Comparison of ENCODE assay signal across 12 mouse cellular contexts in the genomic region with DNA sequence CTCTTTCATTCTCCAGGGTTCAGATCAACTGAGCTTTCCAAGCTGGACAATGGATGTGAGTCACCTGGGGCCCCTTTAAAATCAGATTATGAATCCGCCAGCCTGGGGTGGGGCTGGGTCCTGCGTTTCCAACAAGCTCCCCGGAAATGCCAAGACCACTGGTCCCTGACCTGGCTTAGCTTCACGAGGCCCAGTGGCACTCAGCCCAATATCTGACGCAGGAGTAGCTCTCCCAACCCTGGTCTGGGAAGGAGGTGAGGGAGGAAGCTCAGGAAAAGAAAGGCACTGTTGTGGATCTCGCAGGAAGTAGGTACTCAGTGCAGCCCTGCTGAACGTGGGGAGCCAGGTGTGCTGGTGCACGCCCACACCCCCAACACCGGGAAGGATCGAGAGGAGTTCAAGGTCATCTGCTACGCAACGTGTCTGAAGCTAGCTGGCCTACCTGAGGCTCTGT. TPM values are rescaled to one million over a fixed set of nuclear protein-coding genes. Genes with fewer than 3 reads are reported as not detected.
DNase-seq lines count a peak whose midpoint lies in the region; ATAC-seq and TF ChIP-seq lines count a peak whose summit lies in the region.
"Had no signal": no experiment of that assay in that cellular context is flagged by ENCODE, and none has a peak within 500 bp of the region (broad histone marks: within the 10 kb centered on the region; RNA-seq: fewer than 3 reads in every experiment).

No protein-coding gene starts in this region.

- H3K4me1 ChIP-seq in midbrain, embryonic 10.5 days: peaks cover 29% of the 10 kb centered on the region
- peaks cover 9% of the 10 kb centered on the region for H3K4me1 ChIP-seq in midbrain, embryonic 11.5 days (ENCODE audit: control insufficient read depth, insufficient read depth, low read length)
- peaks cover 2% of the 10 kb centered on the region; the same call in 1 of the 2 replicates for H3K4me1 ChIP-seq in stomach, embryonic 16.5 days (ENCODE audit: control insufficient read depth, insufficient read depth, low read length)
- H3K4me1 ChIP-seq in forebrain, postnatal 0 days (ENCODE audit: insufficient read depth): 0 out of 2 replicates have a peak, but pooled peaks cover 4% of the 10 kb centered on the region

- H3K9ac ChIP-seq in midbrain, embryonic 11.5 days (ENCODE audit: low read length): no peak overlapping the region
- no peak overlapping the region for H3K9ac ChIP-seq in stomach, embryonic 16.5 days (ENCODE audit: low read length)
- H3K9ac ChIP-seq in forebrain, postnatal 0 days: no peak overlapping the region

- H3K4me2 ChIP-seq in midbrain, embryonic 11.5 days: no peak overlapping the region
- no peak overlapping the region for H3K4me2 ChIP-seq in stomach, embryonic 16.5 days (ENCODE audit: low read depth, low read length)
- no peak overlapping the region for H3K4me2 ChIP-seq in forebrain, postnatal 0 days (ENCODE audit: low read depth)

- H3K27ac ChIP-seq in midbrain, embryonic 10.5 days (replicated peaks): 0 out of 2 replicates have a peak overlapping the region, but pooled peaks have one; percentile 33
- H3K27ac ChIP-seq in midbrain, embryonic 11.5 days (ENCODE audit: low read depth, low read length): no peak overlapping the region
- H3K27ac ChIP-seq in stomach, embryonic 16.5 days (ENCODE audit: low read length): peak overlapping the region; percentile 73
- H3K27ac ChIP-seq in forebrain, postnatal 0 days (ENCODE audit: low read depth, low read length): no peak overlapping the region
- H3K27ac ChIP-seq: embryonic facial prominence, embryonic 10.5 days; limb, embryonic 10.5 days had no signal

- H3K4me3 ChIP-seq in midbrain, embryonic 10.5 days: no peak overlapping the region
- H3K4me3 ChIP-seq in midbrain, embryonic 11.5 days (ENCODE audit: low read depth, low read length): no peak overlapping the region
- no peak overlapping the region for H3K4me3 ChIP-seq in stomach, embryonic 16.5 days (replicated peaks; ENCODE audit: low read length)
- H3K4me3 ChIP-seq in forebrain, postnatal 0 days (ENCODE audit: low read depth, low read length): no peak overlapping the region
- H3K4me3 ChIP-seq: embryonic facial prominence, embryonic 10.5 days; limb, embryonic 10.5 days had no signal

- TF ChIP-seq CTCF in forebrain, postnatal 0 days (IDR thresholded peaks at IDR 0.05; ENCODE audit: low read depth): no peak

- H3K27me3 ChIP-seq in midbrain, embryonic 10.5 days (ENCODE audit: low read depth, poor library complexity, severe bottlenecking): peaks cover 21% of the 10 kb centered on the region
- no peaks in the 10 kb centered on the region for H3K27me3 ChIP-seq in midbrain, embryonic 11.5 days (ENCODE audit: control insufficient read depth, insufficient read depth, low read length)
- no peaks in the 10 kb centered on the region for H3K27me3 ChIP-seq in stomach, embryonic 16.5 days (ENCODE audit: control insufficient read depth, insufficient read depth, low read length)
- no peaks in the 10 kb centered on the region for H3K27me3 ChIP-seq in forebrain, postnatal 0 days (ENCODE audit: insufficient read depth, low read length)

- WGBS in midbrain, embryonic 10.5 days: 74% methylated on average over 12 of the region's 12 CpGs
- 73% methylated on average over 12 of the region's 12 CpGs for WGBS in midbrain, embryonic 11.5 days
- 42% methylated on average over 12 of the region's 12 CpGs for WGBS in stomach, embryonic 16.5 days
- 65% methylated on average over 12 of the region's 12 CpGs for WGBS in forebrain, postnatal 0 days

- no peak for ATAC-seq in midbrain, embryonic 11.5 days (ENCODE audit: low FRiP score)
- peak; percentile 81 for ATAC-seq in stomach, embryonic 16.5 days (ENCODE audit: insufficient read depth, low FRiP score)
- ATAC-seq in forebrain, postnatal 0 days: no peak
- ATAC-seq: forebrain, embryonic 14.5 days had no signal

- peak; percentile 77 to 91 for DNase-seq in adrenal gland, adult (ENCODE audit: inconsistent age in 2 of 2, low spot score in 1 of 2)
- DNase-seq in adrenal gland, adult 18-20 months (ENCODE audit: low spot score in 2 of 2): no peak
- no peak for DNase-seq in midbrain, embryonic 10.5 days (ENCODE audit: low spot score)
- no peak for DNase-seq in midbrain, embryonic 11.5 days (ENCODE audit: low spot score, missing footprints)
- peak; percentile 44 for DNase-seq in kidney, adult 9 months
- no peak for DNase-seq in embryo, embryonic 10 days (ENCODE audit: low spot score)
- DNase-seq in forebrain, postnatal 0 days: no peak

- H3K36me3 ChIP-seq in midbrain, embryonic 10.5 days: no peaks in the 10 kb centered on the region
- no peaks in the 10 kb centered on the region for H3K36me3 ChIP-seq in midbrain, embryonic 11.5 days (ENCODE audit: control insufficient read depth, insufficient read depth, low read length)
- no peaks in the 10 kb centered on the region for H3K36me3 ChIP-seq in stomach, embryonic 16.5 days (ENCODE audit: control insufficient read depth, insufficient read depth, low read length)
- H3K36me3 ChIP-seq in forebrain, postnatal 0 days (ENCODE audit: insufficient read depth): no peaks in the 10 kb centered on the region
- H3K36me3 ChIP-seq: embryonic facial prominence, embryonic 10.5 days; limb, embryonic 10.5 days had no signal

- no peaks in the 10 kb centered on the region for H3K9me3 ChIP-seq in midbrain, embryonic 10.5 days (replicated peaks)
- no peaks in the 10 kb centered on the region for H3K9me3 ChIP-seq in midbrain, embryonic 11.5 days (ENCODE audit: control insufficient read depth, low read length)
- H3K9me3 ChIP-seq in stomach, embryonic 16.5 days (replicated peaks; ENCODE audit: control insufficient read depth, low read length): no peaks in the 10 kb centered on the region
- H3K9me3 ChIP-seq in forebrain, postnatal 0 days (ENCODE audit: low read length): no peaks in the 10 kb centered on the region
- H3K9me3 ChIP-seq: embryonic facial prominence, embryonic 10.5 days; limb, embryonic 10.5 days had no signal

RNA-seq across cellular contexts. Expression of gene Adora1, which starts 18.2 kb away (rescaled TPM):
- 100 to 1,000 TPM; 111 to 130 TPM for total RNA-seq in adrenal gland, adult 18-20 months (2021)
- polyA plus RNA-seq in midbrain, embryonic 10.5 days (2016; fragmentation: Nextera tagmentation; extraction: Ambion mirVana): 0.14 and 0.17 TPM in 2 replicates
- polyA plus RNA-seq in midbrain, embryonic 11.5 days (2014; fragmentation: Nextera tagmentation; extraction: Ambion mirVana): 0.07 and 0.08 TPM in 2 replicates
- polyA plus RNA-seq in stomach, embryonic 16.5 days (2015; fragmentation: Nextera tagmentation; extraction: Ambion mirVana): 15.3 and 22.3 TPM in 2 replicates
- total RNA-seq in forebrain, postnatal 0 days (2014; rRNA removed): 38.4 and 41.5 TPM in 2 replicates
- 29.3 and 37.5 TPM in 2 replicates for polyA plus RNA-seq in forebrain, postnatal 0 days (2015; fragmentation: Nextera tagmentation; extraction: Ambion mirVana)
- total RNA-seq: megakaryocyte-erythroid progenitor cell, adult 5-6 weeks had no signal

RNA-seq across cellular contexts. Expression of gene Mybph, which starts 23.8 kb away (rescaled TPM):
- total RNA-seq in adrenal gland, adult 18-20 months (2021): under 1 TPM in 1 of 2 experiments, not detected in 1; 0.16 TPM
- 0.09 and 0.10 TPM in 2 replicates for polyA plus RNA-seq in midbrain, embryonic 10.5 days (2016; fragmentation: Nextera tagmentation; extraction: Ambion mirVana)
- polyA plus RNA-seq in midbrain, embryonic 11.5 days (2014; fragmentation: Nextera tagmentation; extraction: Ambion mirVana): 0.12 and 0.22 TPM in 2 replicates
- polyA plus RNA-seq in stomach, embryonic 16.5 days (2015; fragmentation: Nextera tagmentation; extraction: Ambion mirVana): 0.35 and 9.0 TPM in 2 replicates
- 0.10 and 0.23 TPM in 2 replicates for total RNA-seq in forebrain, postnatal 0 days (2014; rRNA removed)
- 0.12 TPM in 1 of 2 replicates, not detected in the other for polyA plus RNA-seq in forebrain, postnatal 0 days (2015; fragmentation: Nextera tagmentation; extraction: Ambion mirVana)
- total RNA-seq: megakaryocyte-erythroid progenitor cell, adult 5-6 weeks had no signal

RNA-seq across cellular contexts. Expression of gene Chil1, which starts 35.1 kb away (rescaled TPM):
- total RNA-seq in adrenal gland, adult 18-20 months (2021): 1 to 10 TPM; 1.2 to 1.7 TPM
- 0.82 and 0.90 TPM in 2 replicates for polyA plus RNA-seq in midbrain, embryonic 10.5 days (2016; fragmentation: Nextera tagmentation; extraction: Ambion mirVana)
- polyA plus RNA-seq in midbrain, embryonic 11.5 days (2014; fragmentation: Nextera tagmentation; extraction: Ambion mirVana): 1.8 and 2.2 TPM in 2 replicates
- 3.6 and 4.9 TPM in 2 replicates for polyA plus RNA-seq in stomach, embryonic 16.5 days (2015; fragmentation: Nextera tagmentation; extraction: Ambion mirVana)
- 0.38 and 1.3 TPM in 2 replicates for total RNA-seq in forebrain, postnatal 0 days (2014; rRNA removed)
- 3.3 and 4.1 TPM in 2 replicates for polyA plus RNA-seq in forebrain, postnatal 0 days (2015; fragmentation: Nextera tagmentation; extraction: Ambion mirVana)

Comparison
In these comparisons a context has a peak if more than half of its experiments do, and no peak if none do; other contexts are left out.
1. DNase-seq: peak in adrenal gland, adult (2 of 2) and kidney, adult 9 months (single experiment); none in adrenal gland, adult 18-20 months (0 of 2), midbrain, embryonic 10.5 days (single experiment), midbrain, embryonic 11.5 days (single experiment), embryo, embryonic 10 days (single experiment) and forebrain, postnatal 0 days (single experiment).
2. H3K27ac ChIP-seq: peak in midbrain, embryonic 10.5 days (single experiment) and stomach, embryonic 16.5 days (single experiment); none in midbrain, embryonic 11.5 days (single experiment) and forebrain, postnatal 0 days (single experiment).
3. RNA of gene Adora1, which starts 18.2 kb away (polyA plus RNA-seq): 29.3 to 37.5 TPM in forebrain, postnatal 0 days and 15.3 to 22.3 TPM in stomach, embryonic 16.5 days; 0.14 to 0.17 TPM in midbrain, embryonic 10.5 days and 0.07 to 0.08 TPM in midbrain, embryonic 11.5 days; every median in the first group is over 10 times any median in the second.